Mouse (Mus musculus) heart, postnatal 36 days (tissue): Measurements from ENCODE around the gene Dpep3. TPM values are rescaled to one million over a fixed set of nuclear protein-coding genes. Genes with fewer than 3 reads are reported as not detected.

Source experiments
- DNase-seq, 2 experiments: peaks; one replicate each; pipeline ENCODE4 v3.0.0; 2021 to 2022
- intact Hi-C: fragments of 180-260 bp; cut with DNase I; formaldehyde crosslinking; loops from one replicate; pipeline ENCODE4 v1.15.1; 2025
- microRNA-seq, 2 experiments: library from miRNA; unstranded; fragments of <30 nt; microRNA quantifications; one replicate each; pipeline ENCODE4 v1.2.0; 2021; ENCODE audit warnings: borderline number of aligned reads in 2 of 2
- total RNA-seq, 2 experiments: library from RNA; stranded (reverse); gene quantifications; 2 replicates each; pipeline ENCODE4 v1.2.3; 2021

The Dpep3 gene
- total RNA-seq, 2 experiments from 2014 or later: not detected

GRCm38 (mm10) chr8:105938306-105938669 is 40.9 kb downstream of the Dpep3 start, which contains the start of gene Psmb10:
Psmb10 (minus strand) TSS chr8:105938444.
- peak in 1 of 2 experiments; percentile 19 for DNase-seq
- intact Hi-C loops: loop anchor here (5.0 kb wide), 1 partner anchor 74 kb away; the partner anchor contains the start of gene Ddx28

GRCm38 (mm10) chr8:105937496-105938305 is 41.5 kb downstream of the Dpep3 start:
- intact Hi-C loops: loop anchor here (5.0 kb wide), 1 partner anchor 75 kb away; the partner anchor contains the start of gene Ddx28
- DNase-seq: peak; percentile 63 to 68

GRCm38 (mm10) chr8:105936866-105937475 is 42.3 kb downstream of the Dpep3 start:
- DNase-seq: peak; percentile 84 to 88
- intact Hi-C loops: loop anchor here (5.0 kb wide), 1 partner anchor 75 kb away; the partner anchor contains the start of gene Ddx28

- intact Hi-C loops: loop anchor here (5.0 kb wide), 1 partner anchor 76 kb away; the partner anchor contains the start of gene Ddx28
- DNase-seq: no peak
Measured at GRCm38 (mm10) chr8:105935863-105936603, 43.2 kb downstream of the Dpep3 start.

- intact Hi-C loops: loop anchor here (5.0 kb wide), 1 partner anchor 77 kb away; the partner anchor contains the start of gene Ddx28
- no peak for DNase-seq
Measured at GRCm38 (mm10) chr8:105935105-105935504, 44.1 kb downstream of the Dpep3 start.

GRCm38 (mm10) chr8:105933762-105934161 is 45.5 kb downstream of the Dpep3 start, which contains the start of gene Ctrl:
Ctrl (minus strand) TSS chr8:105933862.
- intact Hi-C loops: loop anchor here (5.0 kb wide), 2 partner anchors 81 to 161 kb away; partner anchors contain the start of gene Cenpt
- DNase-seq: no peak

- no peak for DNase-seq
- intact Hi-C loops: loop anchor here (5.0 kb wide), 2 partner anchors 80 to 160 kb away; partner anchors contain the start of gene Cenpt
Measured at GRCm38 (mm10) chr8:105932525-105932924, 46.7 kb downstream of the Dpep3 start.

- intact Hi-C loops: loop anchor here (2.0 to 5.0 kb wide), 3 partner anchors 30 to 159 kb away; partner anchors contain the start of genes Cenpt and Pskh1
Measured at GRCm38 (mm10) chr8:105931271-105931670, 48.0 kb downstream of the Dpep3 start.

GRCm38 (mm10) chr8:105930602-105931001 is 48.6 kb downstream of the Dpep3 start:
- DNase-seq: peak; percentile 88 to 92
- intact Hi-C loops: loop anchor here (1.0 to 5.0 kb wide), 5 partner anchors 30 to 216 kb away; partner anchors contain the start of genes Cenpt and Pskh1

More at GRCm38 (mm10) chr8:105931271-105931670, 48.0 kb downstream of the Dpep3 start:
- DNase-seq: no peak

GRCm38 (mm10) chr8:105925123-105925522 is 54.1 kb downstream of the Dpep3 start:
- DNase-seq: no peak
- intact Hi-C loops: no loop called here

Small RNAs within 50 kb of the gene (microRNA-seq; reads per million reads assigned to microRNA genes)
- gene Mir7074: 0 reads per million in 2 experiments

Other genes with a start within 250 kb of the Dpep3 start
- 1 to 10 TPM; 4.0 to 4.1 TPM for gene Gfod2, start 220.8 kb downstream of the Dpep3 start, total RNA-seq
- gene Ranbp10, start 152.1 kb downstream of the Dpep3 start, total RNA-seq: 10 to 100 TPM; 19.8 TPM
- gene Tsnaxip1, start 151.7 kb downstream of the Dpep3 start, total RNA-seq: not detected
- gene Cenpt, start 126.2 kb downstream of the Dpep3 start, total RNA-seq: 1 to 10 TPM; 2.0 to 2.6 TPM
- gene Thap11, start 124.3 kb downstream of the Dpep3 start, total RNA-seq: 10 to 100 TPM; 26.5 to 28.3 TPM
- 10 to 100 TPM; 33.0 to 42.4 TPM for gene Nutf2, start 118.8 kb downstream of the Dpep3 start, total RNA-seq
- 10 to 100 TPM; 24.2 to 26.3 TPM for gene Edc4, start 98.5 kb downstream of the Dpep3 start, total RNA-seq
- 1 to 10 TPM in 1 of 2 experiments, under 1 TPM in 1; 0.49 to 1.1 TPM for gene Nrn1l, start 85.9 kb downstream of the Dpep3 start, total RNA-seq
- gene Pskh1, start 79.0 kb downstream of the Dpep3 start, total RNA-seq: 10 to 100 TPM; 15.1 to 17.2 TPM
- under 1 TPM in 1 of 2 experiments, not detected in 1; 0.43 TPM for gene Ctrl, start 45.6 kb downstream of the Dpep3 start, total RNA-seq
- gene Psmb10, start 41.0 kb downstream of the Dpep3 start, total RNA-seq: 10 to 100 TPM; 63.6 to 72.7 TPM
- 1 to 10 TPM; 1.0 to 1.1 TPM for gene Lcat, start 36.0 kb downstream of the Dpep3 start, total RNA-seq
- 10 to 100 TPM; 48.0 to 50.3 TPM for gene Slc12a4, start 13.3 kb downstream of the Dpep3 start, total RNA-seq
- 1 to 10 TPM; 7.4 to 7.6 TPM for gene Dus2, start 11.9 kb upstream of the Dpep3 start, total RNA-seq
- not detected for gene Dpep2nb, start 26.5 kb upstream of the Dpep3 start, total RNA-seq
- gene Ddx28, start 32.5 kb upstream of the Dpep3 start, total RNA-seq: 10 to 100 TPM; 10.5 to 11.8 TPM
- 10 to 100 TPM; 20.1 to 20.7 TPM for gene Nfatc3, start 79.4 kb upstream of the Dpep3 start, total RNA-seq
- gene Esrp2, start 157.5 kb upstream of the Dpep3 start, total RNA-seq: under 1 TPM; 0.31 to 0.46 TPM
- gene Pla2g15, start 171.0 kb upstream of the Dpep3 start, total RNA-seq: 1 to 10 TPM; 9.3 to 9.9 TPM
- 10 to 100 TPM; 11.4 to 12.3 TPM for gene Slc7a6, start 189.4 kb upstream of the Dpep3 start, total RNA-seq
- gene Slc7a6os, start 231.5 kb upstream of the Dpep3 start, total RNA-seq: 10 to 100 TPM in 1 of 2 experiments, 1 to 10 TPM in 1; 9.0 to 10.8 TPM
- gene Prmt7, start 231.5 kb upstream of the Dpep3 start, total RNA-seq: 10 to 100 TPM; 24.5 to 26.8 TPM